Mouse (Mus musculus) small intestine, adult 10 weeks (tissue): ENCODE measurements around the gene Trarg1. TPM values are rescaled to one million over a fixed set of nuclear protein-coding genes. Genes with fewer than 3 reads are reported as not detected.

Experiments used
- polyA plus RNA-seq: library from polyadenylated mRNA; stranded (reverse); fragments of 350-450 nt; fragmentation: Illumina TruSeq; extraction: RNeasy Lipid Tissue Mini Kit (QIAGEN cat#74804); gene quantifications from one replicate; pipeline ENCODE4 v1.2.3, GENCODE M21; 2014; ENCODE audit warnings: low replicate concordance

Gene Trarg1
- polyA plus RNA-seq = 0.22 TPM

DNA sequence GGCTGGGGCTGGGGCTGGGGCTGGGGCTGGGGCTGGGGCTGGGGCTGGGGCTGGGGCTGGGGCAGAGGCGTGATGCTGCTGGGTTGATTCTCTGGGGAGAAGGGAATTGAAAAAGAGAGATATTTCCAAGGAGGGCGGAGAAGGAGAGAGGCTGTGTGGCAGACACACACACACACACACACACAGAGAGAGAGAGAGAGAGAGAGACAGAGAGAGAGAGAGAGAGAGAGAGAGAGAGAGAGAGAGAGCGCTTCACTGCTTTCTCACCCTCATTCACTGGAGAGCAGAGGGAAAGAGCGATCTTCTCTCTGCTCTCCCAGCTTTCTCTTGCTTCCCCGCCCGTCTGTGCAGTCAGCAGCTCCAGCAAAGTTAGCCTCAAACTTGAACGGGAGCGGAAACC, at the start of gene Trarg1:
Trarg1 (plus strand) TSS at position 301 of the 400 bp plus-strand sequence.

DNA sequence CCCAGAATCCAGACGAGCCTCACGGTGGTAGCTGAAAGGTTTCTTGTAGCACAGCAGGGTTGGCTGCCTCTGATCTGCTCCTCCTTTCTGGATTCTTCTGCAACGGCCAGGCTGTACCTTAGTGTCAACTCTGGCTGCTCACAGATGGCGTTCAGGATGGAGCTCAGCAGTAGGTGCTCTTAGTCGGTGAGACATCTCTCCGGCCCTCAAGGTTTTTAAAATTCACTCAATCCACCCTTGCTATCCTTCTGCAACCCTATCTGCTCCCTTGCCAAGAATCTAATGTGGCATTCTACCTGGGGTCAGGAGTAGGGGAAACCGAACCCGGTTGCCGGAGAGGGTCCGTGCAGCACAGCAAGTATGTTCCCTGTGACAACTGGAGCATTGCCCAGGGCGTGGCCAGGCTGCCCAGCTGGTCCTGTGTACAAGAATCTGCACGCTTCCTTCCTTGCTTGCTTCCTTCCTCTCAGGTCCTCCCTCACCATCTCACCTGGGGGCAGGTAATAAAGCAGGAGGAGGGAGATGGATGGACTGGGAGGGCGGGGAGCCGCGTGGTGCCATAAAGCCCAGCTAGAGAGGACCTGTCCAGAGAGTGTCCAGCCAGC, 7.6 kb upstream of the Trarg1 start, which contains the start of gene Bhlha9:
Bhlha9 (plus strand) TSS at position 600 of the 605 bp plus-strand sequence.

Other genes with a start within 250 kb of the Trarg1 start
- 52.0 TPM for gene Abr, start 57.5 kb upstream of the Trarg1 start, polyA plus RNA-seq
- gene Bhlha9, start 7.3 kb upstream of the Trarg1 start, polyA plus RNA-seq = not detected
- gene Gosr1, start 83.8 kb downstream of the Trarg1 start, polyA plus RNA-seq = 40.4 TPM
- 62.9 TPM for gene Cpd, start 167.2 kb downstream of the Trarg1 start, polyA plus RNA-seq
- 8.1 TPM for gene Tmigd1, start 222.4 kb downstream of the Trarg1 start, polyA plus RNA-seq
- 87.9 TPM for gene Blmh, start 245.0 kb downstream of the Trarg1 start, polyA plus RNA-seq